Mouse (Mus musculus): ENCODE data around the gene Dact2. TPM values are rescaled to one million over a fixed set of nuclear protein-coding genes. Genes with fewer than 3 reads are reported as not detected.

Gene Dact2
- polyA plus RNA-seq, 1 experiment from 2014 or later: 3.3 TPM

GRCm38 (mm10) chr17:14237134-14237533 lies 33.0 kb upstream of the Dact2 start:
- 34% methylated on average over 6 of the region's 6 CpGs for WGBS
- Histone ChIP-seq H3K9me3 (ENCODE audit: control insufficient read depth, low read length) (no peaks in the 10 kb centered on the region), H3K27ac (ENCODE audit: low read length) (no peak overlapping the region), H3K4me2 (ENCODE audit: low read depth, low read length) (no peak overlapping the region), H3K36me3 (ENCODE audit: control insufficient read depth, insufficient read depth, low read length) (no peaks in the 10 kb centered on the region), H3K4me3 (ENCODE audit: low read length) (no peak overlapping the region), H3K9ac (ENCODE audit: low read length) (no peak overlapping the region), H3K4me1 (replicated peaks; ENCODE audit: control insufficient read depth, insufficient read depth, low read length) (no peaks in the 10 kb centered on the region; the same call in 1 of the 2 replicates), H3K27me3 (ENCODE audit: control insufficient read depth, insufficient read depth, low read depth, low read length) (no peaks in the 10 kb centered on the region)
- ATAC-seq (ENCODE audit: low read depth): no peak

GRCm38 (mm10) chr17:14234774-14235389 lies 30.8 kb upstream of the Dact2 start:
- H3K27ac ChIP-seq (ENCODE audit: low read length): no peak overlapping the region
- 41% methylated on average over 12 of the region's 12 CpGs for WGBS
- no peak overlapping the region for H3K4me3 ChIP-seq (ENCODE audit: low read length)
- no peak for ATAC-seq (ENCODE audit: low read depth)
- H3K36me3 ChIP-seq (ENCODE audit: control insufficient read depth, insufficient read depth, low read length): no peaks in the 10 kb centered on the region
- H3K4me2 ChIP-seq (ENCODE audit: low read depth, low read length): no peak overlapping the region
- no peaks in the 10 kb centered on the region for H3K9me3 ChIP-seq (ENCODE audit: control insufficient read depth, low read length)
- H3K4me1 ChIP-seq (replicated peaks; ENCODE audit: control insufficient read depth, insufficient read depth, low read length): peaks cover 2% of the 10 kb centered on the region; the same call in 1 of the 2 replicates
- H3K9ac ChIP-seq (ENCODE audit: low read length): no peak overlapping the region
- no peaks in the 10 kb centered on the region; the same call in 1 of the 2 replicates for H3K27me3 ChIP-seq (ENCODE audit: control insufficient read depth, insufficient read depth, low read depth, low read length)

GRCm38 (mm10) chr17:14233658-14234057 lies 29.6 kb upstream of the Dact2 start:
- no peak for ATAC-seq (ENCODE audit: low read depth)
- Histone ChIP-seq H3K36me3 (ENCODE audit: control insufficient read depth, insufficient read depth, low read length) (no peaks in the 10 kb centered on the region), H3K4me3 (ENCODE audit: low read length) (no peak overlapping the region), H3K4me1 (replicated peaks; ENCODE audit: control insufficient read depth, insufficient read depth, low read length) (peaks cover 2% of the 10 kb centered on the region; the same call in 1 of the 2 replicates), H3K4me2 (ENCODE audit: low read depth, low read length) (no peak overlapping the region), H3K27ac (ENCODE audit: low read length) (no peak overlapping the region), H3K9ac (ENCODE audit: low read length) (no peak overlapping the region), H3K27me3 (ENCODE audit: control insufficient read depth, insufficient read depth, low read depth, low read length) (no peaks in the 10 kb centered on the region; the same call in 1 of the 2 replicates), H3K9me3 (ENCODE audit: control insufficient read depth, low read length) (no peaks in the 10 kb centered on the region)
- WGBS: 26% methylated on average over 4 of the region's 4 CpGs

GRCm38 (mm10) chr17:14232629-14233028 lies 28.5 kb upstream of the Dact2 start:
- H3K9me3 ChIP-seq (ENCODE audit: control insufficient read depth, low read length): no peaks in the 10 kb centered on the region
- peak; percentile 53 for ATAC-seq (ENCODE audit: low read depth)
- no peaks in the 10 kb centered on the region; the same call in 1 of the 2 replicates for H3K27me3 ChIP-seq (ENCODE audit: control insufficient read depth, insufficient read depth, low read depth, low read length)
- no peaks in the 10 kb centered on the region for H3K36me3 ChIP-seq (ENCODE audit: control insufficient read depth, insufficient read depth, low read length)
- H3K4me2 ChIP-seq (ENCODE audit: low read depth, low read length): no peak overlapping the region
- H3K27ac ChIP-seq (ENCODE audit: low read length): no peak overlapping the region
- H3K4me1 ChIP-seq (replicated peaks; ENCODE audit: control insufficient read depth, insufficient read depth, low read length): peaks cover 2% of the 10 kb centered on the region; the same call in 1 of the 2 replicates
- 36% methylated on average over 3 of the region's 3 CpGs for WGBS
- no peak overlapping the region for H3K4me3 ChIP-seq (ENCODE audit: low read length)
- no peak overlapping the region for H3K9ac ChIP-seq (ENCODE audit: low read length)

GRCm38 (mm10) chr17:14230698-14231430 lies 26.8 kb upstream of the Dact2 start:
- Histone ChIP-seq H3K4me1 (replicated peaks; ENCODE audit: control insufficient read depth, insufficient read depth, low read length) (peaks cover 2% of the 10 kb centered on the region; the same call in 1 of the 2 replicates), H3K27me3 (ENCODE audit: control insufficient read depth, insufficient read depth, low read depth, low read length) (no peaks in the 10 kb centered on the region; the same call in 1 of the 2 replicates), H3K4me3 (ENCODE audit: low read length) (no peak overlapping the region), H3K27ac (ENCODE audit: low read length) (no peak overlapping the region), H3K4me2 (ENCODE audit: low read depth, low read length) (no peak overlapping the region), H3K9ac (ENCODE audit: low read length) (no peak overlapping the region), H3K36me3 (ENCODE audit: control insufficient read depth, insufficient read depth, low read length) (no peaks in the 10 kb centered on the region), H3K9me3 (ENCODE audit: control insufficient read depth, low read length) (no peaks in the 10 kb centered on the region)
- 10% methylated on average over 13 of the region's 13 CpGs for WGBS
- no peak for ATAC-seq (ENCODE audit: low read depth)

- 0 out of 2 replicates have a peak, but pooled peaks cover 2% of the 10 kb centered on the region for H3K4me1 ChIP-seq (replicated peaks; ENCODE audit: control insufficient read depth, insufficient read depth, low read length)
- no peak overlapping the region for H3K27ac ChIP-seq (ENCODE audit: low read length)
- no peaks in the 10 kb centered on the region for H3K36me3 ChIP-seq (ENCODE audit: control insufficient read depth, insufficient read depth, low read length)
- H3K9me3 ChIP-seq (ENCODE audit: control insufficient read depth, low read length): no peaks in the 10 kb centered on the region
- H3K27me3 ChIP-seq (ENCODE audit: control insufficient read depth, insufficient read depth, low read depth, low read length): no peaks in the 10 kb centered on the region; the same call in 1 of the 2 replicates
- H3K4me3 ChIP-seq (ENCODE audit: low read length): no peak overlapping the region
- 56% methylated on average over 4 of the region's 4 CpGs for WGBS
- no peak for ATAC-seq (ENCODE audit: low read depth)
- no peak overlapping the region for H3K9ac ChIP-seq (ENCODE audit: low read length)
- no peak overlapping the region for H3K4me2 ChIP-seq (ENCODE audit: low read depth, low read length)
Measured at GRCm38 (mm10) chr17:14228381-14228780, 24.3 kb upstream of the Dact2 start.

- no peak overlapping the region for H3K9ac ChIP-seq (ENCODE audit: low read length)
- ATAC-seq (ENCODE audit: low read depth): 0 out of 2 replicates have a peak, but pooled peaks have one; percentile 49
- 19% methylated on average over 6 of the region's 6 CpGs for WGBS
Measured at GRCm38 (mm10) chr17:14227601-14228000, 23.5 kb upstream of the Dact2 start.

GRCm38 (mm10) chr17:14226778-14227177 lies 22.7 kb upstream of the Dact2 start:
- Histone ChIP-seq H3K27ac (ENCODE audit: low read length) (no peak overlapping the region), H3K4me3 (ENCODE audit: low read length) (no peak overlapping the region), H3K9me3 (ENCODE audit: control insufficient read depth, low read length) (no peaks in the 10 kb centered on the region), H3K9ac (ENCODE audit: low read length) (no peak overlapping the region), H3K27me3 (ENCODE audit: control insufficient read depth, insufficient read depth, low read depth, low read length) (no peaks in the 10 kb centered on the region; the same call in 1 of the 2 replicates), H3K36me3 (ENCODE audit: control insufficient read depth, insufficient read depth, low read length) (no peaks in the 10 kb centered on the region), H3K4me1 (replicated peaks; ENCODE audit: control insufficient read depth, insufficient read depth, low read length) (0 out of 2 replicates have a peak, but pooled peaks cover 2% of the 10 kb centered on the region), H3K4me2 (ENCODE audit: low read depth, low read length) (no peak overlapping the region)
- ATAC-seq (ENCODE audit: low read depth): no peak
- 21% methylated on average over 4 of the region's 4 CpGs for WGBS

More at GRCm38 (mm10) chr17:14227601-14228000, 23.5 kb upstream of the Dact2 start:
- Histone ChIP-seq H3K36me3 (ENCODE audit: control insufficient read depth, insufficient read depth, low read length) (no peaks in the 10 kb centered on the region), H3K9me3 (ENCODE audit: control insufficient read depth, low read length) (no peaks in the 10 kb centered on the region), H3K4me1 (replicated peaks; ENCODE audit: control insufficient read depth, insufficient read depth, low read length) (0 out of 2 replicates have a peak, but pooled peaks cover 2% of the 10 kb centered on the region), H3K4me2 (ENCODE audit: low read depth, low read length) (no peak overlapping the region), H3K27me3 (ENCODE audit: control insufficient read depth, insufficient read depth, low read depth, low read length) (no peaks in the 10 kb centered on the region; the same call in 1 of the 2 replicates), H3K27ac (ENCODE audit: low read length) (no peak overlapping the region), H3K4me3 (ENCODE audit: low read length) (no peak overlapping the region)

GRCm38 (mm10) chr17:14225982-14226652 lies 22.0 kb upstream of the Dact2 start:
- no peak for ATAC-seq (ENCODE audit: low read depth)
- WGBS: 54% methylated on average over 9 of the region's 9 CpGs
- no peak overlapping the region for H3K4me2 ChIP-seq (ENCODE audit: low read depth, low read length)
- no peak overlapping the region for H3K27ac ChIP-seq (ENCODE audit: low read length)
- H3K36me3 ChIP-seq (ENCODE audit: control insufficient read depth, insufficient read depth, low read length): no peaks in the 10 kb centered on the region
- 0 out of 2 replicates have a peak, but pooled peaks cover 2% of the 10 kb centered on the region for H3K4me1 ChIP-seq (replicated peaks; ENCODE audit: control insufficient read depth, insufficient read depth, low read length)
- H3K4me3 ChIP-seq (ENCODE audit: low read length): no peak overlapping the region
- H3K27me3 ChIP-seq (ENCODE audit: control insufficient read depth, insufficient read depth, low read depth, low read length): no peaks in the 10 kb centered on the region; the same call in 1 of the 2 replicates
- H3K9ac ChIP-seq (ENCODE audit: low read length): no peak overlapping the region
- H3K9me3 ChIP-seq (ENCODE audit: control insufficient read depth, low read length): no peaks in the 10 kb centered on the region

Measured in lung, embryonic 16.5 days (tissue).